Mouse (Mus musculus): ENCODE results near the gene Zyg11b. TPM values are rescaled to one million over a fixed set of nuclear protein-coding genes. Genes with fewer than 3 reads are reported as not detected.

Zyg11b gene
- polyA plus RNA-seq, 1 experiment from 2014 or later = 28.8 TPM

DNA sequence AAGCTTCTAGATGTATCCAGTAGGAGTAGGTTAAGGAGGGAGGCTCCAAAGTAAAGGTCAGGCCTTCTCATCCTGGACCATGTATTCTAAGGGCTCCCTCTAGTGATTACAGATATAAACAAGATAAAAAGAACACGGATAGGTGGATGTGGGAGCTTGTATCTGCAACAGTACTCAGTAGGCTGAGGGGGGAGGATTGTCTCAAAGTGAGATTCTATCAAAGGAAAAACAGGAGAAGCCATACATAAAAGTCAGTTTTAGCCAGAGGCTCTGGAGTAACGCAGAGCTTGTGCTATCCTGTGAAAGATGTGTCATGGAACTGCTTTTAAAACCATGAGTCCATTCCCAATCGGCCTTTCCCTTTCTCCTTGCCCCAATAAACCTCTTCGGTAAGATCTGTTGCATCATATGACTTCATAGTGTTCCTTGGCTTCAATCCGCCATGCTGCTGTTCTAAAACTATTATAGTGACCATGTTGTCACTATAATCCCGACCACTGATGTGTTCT is 26.2 kb upstream of the Zyg11b start:
- peak; percentile 42 for DNase-seq (ENCODE audit: low spot score)
- peak overlapping the region; percentile 49 for H3K4me2 ChIP-seq (ENCODE audit: low read depth, low read length, severe bottlenecking)
- no peaks in the 10 kb centered on the region; the same call in 1 of the 2 replicates for H3K4me1 ChIP-seq (replicated peaks; ENCODE audit: control insufficient read depth, insufficient read depth, low read length)
- no peaks in the 10 kb centered on the region for H3K9me3 ChIP-seq (ENCODE audit: control insufficient read depth, low read length)
- ATAC-seq (replicated peaks; ENCODE audit: low FRiP score) = 0 out of 2 replicates have a peak, but pooled peaks have one; percentile 18
- H3K27me3 ChIP-seq (ENCODE audit: control insufficient read depth, insufficient read depth, low read length) = no peaks in the 10 kb centered on the region
- WGBS = 42% methylated on average over 6 of the region's 6 CpGs
- H3K4me3 ChIP-seq (ENCODE audit: low read depth, low read length) = peak overlapping the region; percentile 73; the same call in 1 of the 2 replicates
- peak overlapping the region; percentile 74; the same call in 1 of the 2 replicates for H3K27ac ChIP-seq (ENCODE audit: low read depth, low read length)
- H3K36me3 ChIP-seq (ENCODE audit: control insufficient read depth, insufficient read depth, low read length) = peaks cover 2% of the 10 kb centered on the region; the same call in 1 of the 2 replicates
- peak overlapping the region; percentile 65 for H3K9ac ChIP-seq (ENCODE audit: low read length)

GRCm38 (mm10) chr4:108323588-108323987 is 22.7 kb upstream of the Zyg11b start:
- 67% methylated on average over 5 of the region's 5 CpGs for WGBS
- no peaks in the 10 kb centered on the region for H3K27me3 ChIP-seq (ENCODE audit: control insufficient read depth, insufficient read depth, low read length)
- no peaks in the 10 kb centered on the region; the same call in 1 of the 2 replicates for H3K4me1 ChIP-seq (replicated peaks; ENCODE audit: control insufficient read depth, insufficient read depth, low read length)
- ATAC-seq (replicated peaks; ENCODE audit: low FRiP score) = no peak
- DNase-seq (ENCODE audit: low spot score) = no peak
- no peak overlapping the region for H3K9ac ChIP-seq (ENCODE audit: low read length)
- no peak overlapping the region for H3K4me3 ChIP-seq (ENCODE audit: low read depth, low read length)
- H3K27ac ChIP-seq (ENCODE audit: low read depth, low read length) = no peak overlapping the region
- no peak overlapping the region for H3K4me2 ChIP-seq (ENCODE audit: low read depth, low read length, severe bottlenecking)
- no peaks in the 10 kb centered on the region for H3K36me3 ChIP-seq (ENCODE audit: control insufficient read depth, insufficient read depth, low read length)
- no peaks in the 10 kb centered on the region for H3K9me3 ChIP-seq (ENCODE audit: control insufficient read depth, low read length)

DNA sequence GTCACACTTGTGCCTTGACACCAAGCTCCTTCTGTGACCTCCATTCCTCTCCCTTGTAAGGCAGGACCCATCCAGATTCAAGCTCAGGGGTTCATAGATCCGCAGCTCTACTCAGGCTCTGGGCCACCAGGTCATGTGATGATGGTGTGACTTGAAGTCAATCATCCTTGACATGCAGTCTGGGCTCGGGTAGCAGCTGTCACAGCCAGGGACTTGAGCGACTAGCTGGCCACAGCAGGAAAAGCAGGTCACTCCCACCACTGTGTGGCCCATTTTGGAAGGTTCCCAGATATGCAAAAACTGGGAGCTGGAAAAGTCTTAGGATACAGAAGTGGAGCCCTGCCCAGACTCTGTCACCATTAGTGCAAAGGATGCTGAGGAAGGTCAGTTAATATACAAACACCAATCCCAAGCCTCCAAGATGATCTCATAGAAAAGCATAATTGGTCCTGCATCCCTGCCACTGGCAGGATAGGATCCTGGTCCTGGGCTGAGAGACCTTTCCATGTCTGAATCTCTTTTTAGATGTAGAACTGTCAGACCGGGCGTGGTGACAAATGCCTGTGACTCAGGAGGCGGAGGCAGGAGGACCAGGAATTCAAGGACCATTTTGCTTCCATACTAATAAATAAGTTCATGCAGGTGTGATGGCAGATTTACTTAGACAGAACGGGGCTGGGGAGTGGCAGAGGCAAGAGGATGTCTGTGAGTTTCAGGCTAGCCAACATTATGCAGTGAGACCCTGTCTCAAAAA is 19.9 kb upstream of the Zyg11b start:
- no peaks in the 10 kb centered on the region for H3K36me3 ChIP-seq (ENCODE audit: control insufficient read depth, insufficient read depth, low read length)
- no peaks in the 10 kb centered on the region for H3K4me1 ChIP-seq (replicated peaks; ENCODE audit: control insufficient read depth, insufficient read depth, low read length)
- H3K4me3 ChIP-seq (ENCODE audit: low read depth, low read length) = no peak overlapping the region
- no peaks in the 10 kb centered on the region for H3K9me3 ChIP-seq (ENCODE audit: control insufficient read depth, low read length)
- H3K27ac ChIP-seq (ENCODE audit: low read depth, low read length) = no peak overlapping the region
- H3K4me2 ChIP-seq (ENCODE audit: low read depth, low read length, severe bottlenecking) = no peak overlapping the region
- no peak for ATAC-seq (replicated peaks; ENCODE audit: low FRiP score)
- no peak for DNase-seq (ENCODE audit: low spot score)
- no peaks in the 10 kb centered on the region for H3K27me3 ChIP-seq (ENCODE audit: control insufficient read depth, insufficient read depth, low read length)
- H3K9ac ChIP-seq (ENCODE audit: low read length) = no peak overlapping the region
- WGBS = 86% methylated on average over 7 of the region's 7 CpGs

DNA sequence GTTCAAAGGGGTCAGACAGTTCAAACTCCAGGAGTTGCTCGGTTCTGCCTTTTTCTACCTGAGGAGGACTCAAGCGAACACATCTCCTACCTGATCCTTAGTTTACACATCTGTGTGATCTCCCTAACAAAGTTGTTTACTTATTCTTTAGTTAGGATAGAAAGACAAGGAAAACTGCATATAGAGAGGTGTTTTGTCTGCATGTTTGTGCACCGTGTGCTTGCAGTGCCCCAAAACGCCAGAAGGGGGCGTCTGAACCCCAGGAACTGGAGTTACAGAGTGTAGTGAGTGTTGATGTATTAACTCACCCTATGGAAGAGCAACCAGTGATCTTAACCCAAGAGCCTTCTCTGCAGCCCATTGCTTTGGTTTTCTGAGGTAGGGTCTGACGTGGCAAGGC is 18.9 kb upstream of the Zyg11b start:
- no peaks in the 10 kb centered on the region for H3K4me1 ChIP-seq (replicated peaks; ENCODE audit: control insufficient read depth, insufficient read depth, low read length)
- H3K4me2 ChIP-seq (ENCODE audit: low read depth, low read length, severe bottlenecking) = no peak overlapping the region
- H3K4me3 ChIP-seq (ENCODE audit: low read depth, low read length) = no peak overlapping the region
- no peaks in the 10 kb centered on the region for H3K27me3 ChIP-seq (ENCODE audit: control insufficient read depth, insufficient read depth, low read length)
- WGBS = 72% methylated on average over 6 of the region's 6 CpGs
- no peaks in the 10 kb centered on the region for H3K36me3 ChIP-seq (ENCODE audit: control insufficient read depth, insufficient read depth, low read length)
- H3K27ac ChIP-seq (ENCODE audit: low read depth, low read length) = no peak overlapping the region
- H3K9ac ChIP-seq (ENCODE audit: low read length) = no peak overlapping the region
- ATAC-seq (replicated peaks; ENCODE audit: low FRiP score) (no peak), DNase-seq (ENCODE audit: low spot score) (no peak)
- H3K9me3 ChIP-seq (ENCODE audit: control insufficient read depth, low read length) = no peaks in the 10 kb centered on the region

GRCm38 (mm10) chr4:108318649-108319615 is 18.0 kb upstream of the Zyg11b start:
- H3K4me2 ChIP-seq (ENCODE audit: low read depth, low read length, severe bottlenecking) = no peak overlapping the region
- 83% methylated on average over 7 of the region's 8 CpGs for WGBS
- ATAC-seq (replicated peaks; ENCODE audit: low FRiP score) = no peak

GRCm38 (mm10) chr4:108317656-108318605 is 17.0 kb upstream of the Zyg11b start:
- Histone ChIP-seq H3K27ac (ENCODE audit: low read depth, low read length) (no peak overlapping the region), H3K36me3 (ENCODE audit: control insufficient read depth, insufficient read depth, low read length) (no peaks in the 10 kb centered on the region), H3K27me3 (ENCODE audit: control insufficient read depth, insufficient read depth, low read length) (no peaks in the 10 kb centered on the region), H3K9me3 (ENCODE audit: control insufficient read depth, low read length) (no peaks in the 10 kb centered on the region), H3K4me3 (ENCODE audit: low read depth, low read length) (no peak overlapping the region), H3K9ac (ENCODE audit: low read length) (no peak overlapping the region), H3K4me1 (replicated peaks; ENCODE audit: control insufficient read depth, insufficient read depth, low read length) (no peaks in the 10 kb centered on the region), H3K4me2 (ENCODE audit: low read depth, low read length, severe bottlenecking) (no peak overlapping the region)
- 84% methylated on average over 12 of the region's 12 CpGs for WGBS
- ATAC-seq (replicated peaks; ENCODE audit: low FRiP score) (no peak), DNase-seq (ENCODE audit: low spot score) (no peak)

More at GRCm38 (mm10) chr4:108318649-108319615, 18.0 kb upstream of the Zyg11b start:
- H3K4me3 ChIP-seq (ENCODE audit: low read depth, low read length) = no peak overlapping the region
- H3K4me1 ChIP-seq (replicated peaks; ENCODE audit: control insufficient read depth, insufficient read depth, low read length) = no peaks in the 10 kb centered on the region
- H3K9me3 ChIP-seq (ENCODE audit: control insufficient read depth, low read length) = no peaks in the 10 kb centered on the region
- H3K36me3 ChIP-seq (ENCODE audit: control insufficient read depth, insufficient read depth, low read length) = no peaks in the 10 kb centered on the region
- no peak for DNase-seq (ENCODE audit: low spot score)
- no peak overlapping the region for H3K27ac ChIP-seq (ENCODE audit: low read depth, low read length)
- H3K27me3 ChIP-seq (ENCODE audit: control insufficient read depth, insufficient read depth, low read length) = no peaks in the 10 kb centered on the region
- H3K9ac ChIP-seq (ENCODE audit: low read length) = no peak overlapping the region

- H3K9ac ChIP-seq (ENCODE audit: low read length) = no peak overlapping the region
- no peaks in the 10 kb centered on the region for H3K27me3 ChIP-seq (ENCODE audit: control insufficient read depth, insufficient read depth, low read length)
- no peaks in the 10 kb centered on the region for H3K9me3 ChIP-seq (ENCODE audit: control insufficient read depth, low read length)
- H3K36me3 ChIP-seq (ENCODE audit: control insufficient read depth, insufficient read depth, low read length) = no peaks in the 10 kb centered on the region
- H3K27ac ChIP-seq (ENCODE audit: low read depth, low read length) = no peak overlapping the region
- ATAC-seq (replicated peaks; ENCODE audit: low FRiP score) (no peak), DNase-seq (ENCODE audit: low spot score) (no peak)
- H3K4me2 ChIP-seq (ENCODE audit: low read depth, low read length, severe bottlenecking) = no peak overlapping the region
- H3K4me1 ChIP-seq (replicated peaks; ENCODE audit: control insufficient read depth, insufficient read depth, low read length) = no peaks in the 10 kb centered on the region
- H3K4me3 ChIP-seq (ENCODE audit: low read depth, low read length) = no peak overlapping the region
- WGBS = 64% methylated on average over 5 of the region's 5 CpGs
Measured at GRCm38 (mm10) chr4:108314041-108314440, 13.1 kb upstream of the Zyg11b start.

DNA sequence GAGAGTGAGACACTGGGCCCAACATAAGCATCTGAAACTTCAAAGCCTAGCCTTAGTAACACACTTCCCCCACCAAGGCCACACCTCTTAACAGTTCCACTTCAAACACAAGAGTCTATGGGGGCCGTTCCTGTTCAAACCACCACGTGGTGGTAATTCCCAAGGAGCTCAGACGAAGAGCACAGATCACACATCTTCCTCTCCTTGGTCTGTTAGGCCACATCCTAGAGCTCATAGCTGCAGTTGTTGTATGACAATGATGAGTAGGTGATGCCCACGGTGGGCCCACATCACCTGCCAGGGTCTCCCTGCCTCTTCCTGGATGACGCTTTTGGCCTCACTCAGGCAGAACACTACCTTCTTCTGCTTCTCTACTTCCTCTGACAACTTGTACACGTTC is 9.8 kb upstream of the Zyg11b start:
- H3K4me2 ChIP-seq (ENCODE audit: low read depth, low read length, severe bottlenecking) = no peak overlapping the region
- H3K36me3 ChIP-seq (ENCODE audit: control insufficient read depth, insufficient read depth, low read length) = no peaks in the 10 kb centered on the region
- no peaks in the 10 kb centered on the region for H3K27me3 ChIP-seq (ENCODE audit: control insufficient read depth, insufficient read depth, low read length)
- 85% methylated on average over 6 of the region's 6 CpGs for WGBS
- no peak overlapping the region for H3K27ac ChIP-seq (ENCODE audit: low read depth, low read length)
- H3K9ac ChIP-seq (ENCODE audit: low read length) = no peak overlapping the region
- H3K4me1 ChIP-seq (replicated peaks; ENCODE audit: control insufficient read depth, insufficient read depth, low read length) = no peaks in the 10 kb centered on the region
- no peaks in the 10 kb centered on the region for H3K9me3 ChIP-seq (ENCODE audit: control insufficient read depth, low read length)
- DNase-seq (ENCODE audit: low spot score) (peak; percentile 17), ATAC-seq (replicated peaks; ENCODE audit: low FRiP score) (no peak)
- H3K4me3 ChIP-seq (ENCODE audit: low read depth, low read length) = no peak overlapping the region

Data from forebrain, embryonic 11.5 days (tissue).